Mouse (Mus musculus): ENCODE data around the gene Rgs7. TPM values are rescaled to one million over a fixed set of nuclear protein-coding genes. Genes with fewer than 3 reads are reported as not detected.

Gene Rgs7
- total RNA-seq, 2 experiments from 2014 or later = 1.8 to 4.5 TPM

DNA sequence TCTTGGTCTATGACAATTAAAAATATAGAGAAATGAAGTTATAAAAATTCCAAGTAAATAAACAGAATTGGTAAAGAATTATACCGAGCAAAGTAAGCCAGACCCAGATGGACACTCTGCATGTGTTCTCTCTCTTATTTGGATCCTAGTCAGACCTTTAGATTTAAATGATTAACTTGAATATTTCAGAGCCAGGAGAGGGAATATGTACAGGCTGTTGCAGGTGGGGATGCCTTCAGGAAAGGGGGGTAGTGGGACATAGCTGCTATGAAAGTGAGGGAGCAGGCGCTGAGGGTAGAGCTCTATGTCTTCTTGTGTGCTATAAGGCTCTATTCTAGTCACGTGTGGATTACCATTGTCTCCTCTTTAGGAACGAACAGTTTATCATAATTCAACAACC is 296.5 kb downstream of the Rgs7 start:
- no peak for DNase-seq
- intact Hi-C loops (cut with DNase I) = no loop called here

DNA sequence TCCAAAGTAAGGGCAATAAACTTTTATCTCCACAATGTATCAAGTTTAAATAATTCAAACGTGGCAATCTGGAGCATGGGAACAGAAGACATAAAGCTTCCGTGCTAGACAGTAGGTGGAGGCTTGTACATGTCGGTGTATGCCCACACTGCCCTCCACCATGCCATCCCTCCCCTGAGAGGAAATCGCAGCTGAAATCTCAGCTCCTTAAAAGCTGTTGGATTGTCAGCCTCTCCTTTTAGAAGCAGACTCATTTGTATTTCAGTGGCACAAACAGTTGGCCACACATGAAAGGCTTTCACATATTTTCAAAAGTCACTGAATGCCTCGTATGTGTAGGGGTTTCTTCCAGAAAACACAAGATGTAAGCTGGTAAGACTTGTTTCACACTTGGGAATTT is 304.1 kb downstream of the Rgs7 start:
- intact Hi-C loops (cut with DNase I) = no loop called here
- no peak for DNase-seq

DNA sequence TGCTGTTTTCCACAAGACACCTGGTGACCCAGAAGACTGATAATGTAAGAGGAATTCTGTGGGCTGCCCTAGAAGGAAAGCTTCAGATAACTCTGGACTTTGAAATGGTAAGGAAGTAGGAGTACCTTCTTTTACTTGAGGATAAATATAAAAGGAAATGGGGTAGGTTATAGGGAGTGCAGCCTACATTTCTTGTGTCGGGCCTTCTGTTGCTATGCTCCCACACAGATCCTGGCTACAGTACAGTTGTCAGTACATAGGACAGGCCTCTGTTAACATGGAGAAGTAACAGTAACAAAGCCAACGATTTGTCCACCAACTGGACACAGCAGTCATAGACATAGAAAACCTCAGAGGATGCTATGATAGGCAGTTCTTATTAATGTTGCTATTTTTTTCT is 307.1 kb downstream of the Rgs7 start:
- DNase-seq = no peak
- intact Hi-C loops (cut with DNase I) = no loop called here

DNA sequence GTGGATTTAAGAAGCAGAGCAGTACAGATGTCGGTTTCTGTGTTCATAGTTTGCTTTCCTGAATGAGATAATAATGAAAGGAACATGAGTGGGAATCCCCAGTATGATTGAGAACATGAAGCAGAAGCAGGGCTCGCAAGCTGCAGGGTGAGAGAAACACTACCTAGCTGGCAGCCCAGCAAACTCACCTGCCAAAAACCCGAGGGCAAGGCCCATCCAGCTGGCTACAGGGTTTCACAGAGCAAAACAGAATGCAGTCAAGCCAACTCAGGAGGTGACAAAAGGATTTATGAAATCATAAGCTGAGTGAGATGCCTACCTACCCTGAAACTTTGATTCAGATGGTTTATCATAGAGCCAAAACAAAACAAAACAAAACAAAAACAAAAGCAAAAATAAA is 307.6 kb downstream of the Rgs7 start:
- no peak for DNase-seq
- intact Hi-C loops (cut with DNase I) = no loop called here

DNA sequence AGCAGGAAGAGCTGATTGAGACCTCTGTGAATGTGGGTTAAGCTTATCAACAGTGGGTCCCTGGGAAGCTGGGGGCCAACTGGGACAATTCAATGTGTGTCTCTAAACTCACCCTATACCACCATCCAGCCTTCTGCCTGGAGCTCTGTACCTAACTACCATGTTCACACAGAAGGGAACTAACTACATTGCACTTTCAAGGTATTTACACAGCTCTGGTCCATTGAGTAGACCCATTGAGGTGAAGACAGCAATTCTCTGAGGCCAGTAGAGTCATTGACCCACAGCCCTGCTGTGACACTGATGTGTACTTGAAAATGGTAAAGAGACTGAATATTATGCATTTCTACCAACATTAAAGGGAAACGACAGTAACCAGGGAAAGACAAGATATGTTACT is 313.6 kb downstream of the Rgs7 start:
- intact Hi-C loops (cut with DNase I) = no loop called here
- DNase-seq = no peak

DNA sequence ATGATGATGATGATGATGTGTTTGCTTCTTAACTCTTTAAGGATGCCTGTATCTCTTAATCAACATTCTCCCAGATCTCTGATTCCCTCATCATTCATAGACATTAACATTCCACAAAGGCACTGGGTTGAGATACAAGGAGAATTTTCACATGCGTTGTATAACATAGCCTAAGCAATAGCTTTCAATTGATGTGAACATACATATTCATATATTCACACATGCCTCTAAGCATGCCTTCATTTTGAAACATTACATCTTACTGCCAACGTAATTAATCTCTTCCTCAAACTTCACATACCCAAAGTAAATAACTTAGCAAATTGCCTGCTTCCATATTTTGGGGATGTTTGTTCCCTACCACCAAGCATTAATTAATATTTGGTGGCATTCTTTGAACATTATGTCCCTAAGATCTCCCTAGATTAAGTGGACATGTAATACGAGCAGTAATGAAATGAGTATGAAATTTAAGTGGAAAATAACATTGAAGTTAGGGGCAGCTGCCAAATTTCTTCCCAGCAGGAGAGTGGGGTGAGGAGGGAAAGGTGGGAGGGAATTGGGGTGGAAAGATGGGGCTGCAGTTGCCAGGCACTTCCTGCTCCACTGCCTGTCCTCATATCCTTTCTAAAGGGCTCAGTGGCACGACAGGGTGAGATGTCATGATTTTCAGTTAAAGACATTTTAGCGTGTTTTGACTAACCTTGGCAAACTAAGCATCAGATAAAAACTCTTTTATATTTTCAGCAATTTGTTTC is 317.2 kb downstream of the Rgs7 start:
- intact Hi-C loops (cut with DNase I) = no loop called here
- DNase-seq = no peak

DNA sequence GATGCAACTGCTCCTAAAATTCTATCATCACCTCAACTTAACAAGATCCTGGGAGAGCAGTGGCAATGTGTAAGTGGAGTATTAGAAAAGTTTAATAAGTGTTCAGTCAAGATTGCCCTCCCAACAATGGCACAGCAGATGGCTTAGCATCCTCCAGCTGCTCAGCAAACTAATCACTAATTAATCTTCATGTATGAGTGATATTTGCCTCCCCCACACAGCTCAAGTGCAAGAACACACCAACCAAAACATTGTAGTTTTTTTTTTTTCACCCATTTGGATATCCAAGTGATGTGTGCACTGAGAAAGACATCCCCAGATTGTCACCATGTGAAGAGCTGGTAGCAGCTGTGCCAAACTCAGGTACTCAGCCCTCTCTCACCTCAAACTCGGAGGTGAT is 336.8 kb downstream of the Rgs7 start:
- DNase-seq = no peak
- intact Hi-C loops (cut with DNase I) = no loop called here

DNA sequence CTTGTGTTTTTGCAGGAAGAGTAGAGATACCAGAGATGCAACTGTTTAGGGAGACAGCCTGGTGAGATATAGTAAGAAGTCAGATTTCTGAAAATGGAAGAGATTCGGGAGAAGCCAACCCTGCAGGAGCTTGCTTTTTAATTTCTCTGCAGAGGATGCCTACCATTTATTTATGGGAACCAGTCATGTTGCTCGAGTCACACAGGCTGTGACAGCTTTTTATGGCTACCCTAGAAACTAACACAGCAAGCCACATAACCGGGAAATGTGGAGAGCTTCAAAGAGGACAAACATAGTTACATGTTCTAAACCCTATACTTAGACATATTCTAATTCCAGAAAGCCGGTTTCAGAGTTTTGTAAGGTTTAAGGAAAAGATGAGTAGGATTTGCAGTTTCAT is 349.2 kb downstream of the Rgs7 start:
- no peak for DNase-seq
- intact Hi-C loops (cut with DNase I) = no loop called here

DNA sequence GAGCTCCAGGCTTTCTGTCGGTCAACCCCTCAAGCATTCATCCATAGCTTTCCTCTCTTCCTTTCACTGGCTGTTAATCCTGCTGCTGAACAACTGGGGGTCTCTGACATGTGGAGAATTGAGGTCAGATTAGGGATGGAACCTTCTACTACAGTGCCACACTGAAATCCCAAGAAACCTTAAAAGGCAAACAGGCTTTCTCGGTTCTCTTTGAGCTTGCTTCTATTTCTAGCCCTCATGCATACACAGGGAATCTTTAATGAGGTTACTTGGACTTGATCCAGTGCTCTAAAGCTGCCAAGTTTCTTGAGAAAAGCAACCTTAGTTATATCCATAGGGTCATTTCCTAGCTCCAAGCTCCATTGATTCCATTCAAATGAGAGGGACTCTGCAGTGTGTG is 363.8 kb downstream of the Rgs7 start:
- intact Hi-C loops (cut with DNase I) = no loop called here
- peak; percentile 33 to 46 for DNase-seq

DNA sequence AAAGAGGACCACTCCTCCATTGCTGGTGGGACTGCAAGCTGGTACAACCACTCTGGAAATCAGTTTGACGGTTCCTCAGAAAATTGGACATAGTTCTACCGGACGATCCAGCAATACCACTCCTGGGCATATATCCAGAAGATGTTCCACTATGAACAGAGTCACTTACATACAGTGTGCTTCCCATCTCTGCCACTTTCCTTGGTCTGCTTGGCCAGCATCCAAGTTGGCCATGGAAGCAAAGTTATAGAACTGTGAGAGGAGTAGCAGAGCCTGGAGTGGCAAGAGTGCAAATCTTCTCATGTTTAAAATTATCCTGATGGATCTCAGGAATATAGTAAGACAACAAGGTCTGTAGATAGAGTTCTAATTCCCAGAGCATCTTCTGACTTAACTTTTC is 367.9 kb downstream of the Rgs7 start:
- DNase-seq = no peak
- intact Hi-C loops (cut with DNase I) = loop anchor here (5.0 kb wide), 1 partner anchor 478 kb away; no protein-coding TSS in a partner anchor

DNA sequence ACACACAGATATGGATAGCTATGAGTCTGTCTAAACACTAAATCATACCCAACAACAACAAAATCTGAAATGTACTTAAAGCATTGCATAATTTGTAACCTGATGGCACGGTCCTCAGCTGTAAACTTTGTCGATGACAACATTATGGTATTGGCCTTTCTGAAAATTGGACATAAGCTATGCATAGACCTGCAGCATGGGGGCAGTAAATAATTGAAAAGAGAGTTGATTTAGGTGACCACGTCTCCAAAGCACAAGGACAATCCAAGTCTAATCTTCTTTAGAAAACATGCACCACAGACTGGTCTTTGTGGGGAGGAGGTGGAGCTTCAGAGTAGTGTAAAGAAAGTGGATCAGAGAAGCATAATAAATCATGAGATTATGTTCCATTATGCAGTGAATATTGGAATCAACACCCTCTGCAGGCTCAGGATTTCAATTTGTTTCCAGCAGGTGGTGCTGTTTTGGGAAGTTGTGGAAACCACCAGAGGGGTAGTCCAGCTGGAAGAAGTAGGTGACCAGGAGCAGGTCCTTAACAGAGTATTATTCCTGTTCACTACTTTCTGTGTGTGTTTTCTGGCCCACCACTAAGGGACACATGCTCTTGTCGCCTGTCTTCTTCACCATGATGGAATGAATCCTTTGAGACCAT is 373.3 kb downstream of the Rgs7 start:
- intact Hi-C loops (cut with DNase I) = loop anchor here (2.0 to 5.0 kb wide), 2 partner anchors 550 to 803 kb away; partner anchors contain the start of gene Gm38100
- DNase-seq = peak; percentile 31 to 43

DNA sequence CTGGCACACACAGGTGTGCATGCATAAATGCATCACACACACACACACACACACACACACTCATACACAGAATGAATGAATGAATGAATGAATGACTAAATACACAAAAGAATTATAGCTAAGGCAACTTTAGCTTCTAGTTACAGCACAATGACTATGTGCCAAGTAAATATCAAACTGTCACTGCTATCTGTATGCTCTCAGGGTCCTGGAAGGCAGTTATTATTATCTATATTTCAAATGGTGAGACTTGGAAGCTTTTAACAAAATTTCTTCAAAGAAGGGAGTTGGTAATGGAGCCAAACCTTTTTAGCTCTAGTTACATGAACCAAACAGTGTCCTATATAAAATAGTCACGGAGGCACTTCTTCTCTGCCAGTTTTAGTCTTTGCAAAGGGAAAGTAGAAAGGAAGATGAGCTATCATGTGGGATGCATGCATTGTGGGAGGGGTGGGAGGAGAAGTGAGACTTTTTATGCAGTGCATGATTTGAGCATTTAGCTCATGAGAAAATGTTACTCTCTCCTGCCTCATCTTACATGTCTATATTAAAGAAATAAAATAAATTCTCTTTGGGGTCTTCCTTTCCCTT is 383.9 kb downstream of the Rgs7 start:
- DNase-seq = no peak
- intact Hi-C loops (cut with DNase I) = no loop called here

DNA sequence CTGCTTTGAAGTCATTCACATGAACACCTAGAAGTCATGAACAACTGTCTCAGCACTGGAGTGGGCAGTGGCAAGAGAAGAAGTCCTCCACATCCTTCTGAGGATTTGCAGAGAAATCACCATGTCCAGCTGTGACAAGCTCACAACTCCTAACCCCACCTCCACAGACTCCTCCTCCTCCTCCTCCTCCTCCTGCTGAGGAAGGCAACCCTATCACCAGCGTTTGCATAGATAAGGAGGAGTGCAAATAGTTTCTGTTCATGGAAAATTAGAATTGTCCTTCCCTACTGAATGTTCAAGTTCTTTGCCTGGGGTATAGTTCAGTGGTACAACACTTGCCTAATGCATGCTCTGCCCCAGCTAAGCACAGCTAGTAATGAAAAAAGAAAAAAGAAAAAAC is 386.0 kb downstream of the Rgs7 start:
- no peak for DNase-seq
- intact Hi-C loops (cut with DNase I) = no loop called here

DNA sequence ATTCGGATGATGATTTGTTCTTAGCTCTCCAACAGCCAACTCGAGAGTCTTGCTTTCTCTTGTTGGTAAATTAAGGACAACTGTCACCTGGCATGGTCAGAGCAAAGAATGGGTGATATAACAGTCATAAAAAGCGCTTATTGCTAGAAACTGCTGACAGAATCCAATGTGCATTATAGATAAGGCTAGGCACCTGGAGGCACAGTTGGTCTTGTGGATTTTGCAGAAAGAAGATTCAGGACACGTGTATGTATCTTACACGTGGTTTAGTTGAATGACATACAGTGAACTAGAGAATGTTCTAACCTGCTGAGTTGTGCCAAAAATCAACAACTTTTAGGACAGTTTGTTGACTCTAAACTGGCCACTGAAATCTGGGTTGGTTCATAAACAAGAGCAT is 386.9 kb downstream of the Rgs7 start:
- DNase-seq = no peak
- intact Hi-C loops (cut with DNase I) = no loop called here

DNA sequence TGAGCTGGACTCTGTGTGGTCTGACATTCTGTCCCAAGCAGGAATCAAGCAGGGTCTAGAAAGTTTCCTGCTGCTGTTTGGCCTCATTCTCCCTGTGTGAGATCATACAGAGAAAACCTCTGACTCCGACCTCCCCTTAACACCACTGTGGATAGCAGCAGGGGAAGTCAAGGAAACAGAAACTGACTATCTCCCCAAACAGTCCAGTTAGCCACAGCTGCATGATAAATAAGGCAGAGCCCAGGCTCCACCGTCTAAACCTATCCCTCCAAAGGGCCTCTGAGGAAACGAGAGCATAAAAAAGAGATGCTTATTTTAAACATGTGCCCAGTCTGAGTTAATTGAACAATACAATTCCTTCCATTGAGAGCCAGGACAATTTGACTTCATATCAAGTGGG is 395.3 kb downstream of the Rgs7 start:
- intact Hi-C loops (cut with DNase I) = no loop called here

DNA sequence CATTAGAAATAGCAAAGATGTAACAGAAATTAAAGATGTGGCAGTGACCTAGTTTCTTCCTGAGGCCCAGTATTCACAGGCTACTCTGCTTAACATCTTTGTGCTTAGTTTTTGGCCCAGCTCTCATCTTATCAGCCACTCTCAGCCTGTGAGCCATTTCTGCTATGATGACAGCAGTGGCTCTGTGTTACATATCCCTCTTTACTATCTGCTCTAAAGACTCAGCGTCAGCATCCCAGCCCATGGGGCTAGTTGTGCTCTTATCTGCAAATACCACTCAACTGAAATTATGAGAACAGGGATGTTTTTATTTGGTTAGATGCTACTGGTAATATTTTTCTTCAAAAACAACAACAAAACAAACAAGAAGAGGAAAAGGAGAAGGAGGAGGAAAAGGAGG is 410.2 kb downstream of the Rgs7 start:
- intact Hi-C loops (cut with DNase I) = no loop called here

More for the DNA sequence above, 395.3 kb downstream of the Rgs7 start:
- DNase-seq = no peak

DNA sequence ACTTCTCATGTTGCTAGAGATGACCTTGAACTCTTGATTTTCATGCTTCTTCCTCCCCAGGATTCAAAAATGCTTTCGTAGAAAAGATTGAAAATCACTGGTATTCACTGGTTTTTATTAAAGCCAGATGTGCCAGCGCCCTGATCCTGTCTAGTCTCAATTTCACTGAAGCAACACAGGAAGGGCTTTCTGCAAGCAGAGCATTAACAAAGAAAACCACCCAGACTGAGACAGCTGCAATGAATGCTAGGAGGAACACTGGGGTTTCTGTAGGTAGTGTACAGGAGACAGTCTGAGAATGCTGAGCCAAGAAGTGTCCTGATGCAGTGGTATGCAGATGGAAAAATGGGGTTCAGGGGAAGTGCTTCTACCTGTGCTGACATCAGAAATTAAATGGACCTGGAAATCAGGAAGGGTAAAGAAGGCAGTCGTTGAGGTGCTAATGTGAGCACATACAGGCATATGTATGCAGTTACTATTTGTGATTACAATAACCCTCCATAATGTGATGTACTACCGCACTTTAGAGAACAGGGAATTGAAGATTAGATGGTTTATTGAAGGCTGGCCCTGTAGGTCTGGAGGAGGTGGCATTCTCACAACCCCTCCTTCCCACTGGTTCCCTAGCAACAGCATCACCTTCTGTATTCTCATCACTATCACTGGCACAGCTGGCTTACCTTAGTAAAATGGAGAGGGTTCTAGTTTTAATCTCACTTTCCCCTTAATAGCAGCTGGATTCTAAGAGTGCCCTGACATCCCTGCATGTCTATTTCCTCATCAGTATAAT is 412.3 kb downstream of the Rgs7 start:
- DNase-seq = no peak

More for the DNA sequence above, 410.2 kb downstream of the Rgs7 start:
- peak; percentile 30 to 34 for DNase-seq

DNA sequence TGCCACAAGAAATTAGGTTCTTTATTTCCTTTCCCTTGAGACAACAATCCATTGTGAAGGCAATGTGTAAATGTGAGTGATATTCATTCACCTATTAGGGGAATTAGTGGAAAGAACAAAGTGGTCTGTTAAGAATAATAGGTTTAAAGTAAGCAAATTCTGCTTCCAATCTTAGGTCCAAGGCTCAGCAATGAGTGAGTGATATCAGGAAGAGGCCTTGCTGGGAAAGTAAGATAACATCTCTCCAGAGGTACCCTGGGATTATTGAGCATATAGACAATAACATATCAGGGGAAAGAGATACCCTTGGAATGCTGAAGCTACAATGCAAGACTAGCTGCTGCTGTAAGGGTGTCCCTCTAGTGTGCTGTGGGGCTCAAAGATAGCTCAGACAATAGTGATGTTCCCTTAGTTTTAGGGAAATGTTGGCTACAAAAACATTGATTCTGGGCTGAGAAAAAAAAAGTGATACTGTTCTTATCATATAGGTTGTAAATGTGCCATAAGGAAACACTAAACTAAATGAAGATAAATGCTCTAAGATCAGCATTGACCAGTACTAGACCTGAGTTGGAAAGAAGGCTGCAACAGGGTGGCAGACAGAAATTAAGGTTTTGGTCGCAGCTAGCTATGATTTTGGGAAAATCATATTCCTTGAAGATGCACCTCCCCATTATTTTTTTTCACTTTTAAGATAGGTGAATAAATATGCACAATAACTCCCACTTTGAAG is 418.6 kb downstream of the Rgs7 start:
- DNase-seq = no peak
- intact Hi-C loops (cut with DNase I) = no loop called here

More for the DNA sequence above, 412.3 kb downstream of the Rgs7 start:
- intact Hi-C loops (cut with DNase I) = no loop called here

DNA sequence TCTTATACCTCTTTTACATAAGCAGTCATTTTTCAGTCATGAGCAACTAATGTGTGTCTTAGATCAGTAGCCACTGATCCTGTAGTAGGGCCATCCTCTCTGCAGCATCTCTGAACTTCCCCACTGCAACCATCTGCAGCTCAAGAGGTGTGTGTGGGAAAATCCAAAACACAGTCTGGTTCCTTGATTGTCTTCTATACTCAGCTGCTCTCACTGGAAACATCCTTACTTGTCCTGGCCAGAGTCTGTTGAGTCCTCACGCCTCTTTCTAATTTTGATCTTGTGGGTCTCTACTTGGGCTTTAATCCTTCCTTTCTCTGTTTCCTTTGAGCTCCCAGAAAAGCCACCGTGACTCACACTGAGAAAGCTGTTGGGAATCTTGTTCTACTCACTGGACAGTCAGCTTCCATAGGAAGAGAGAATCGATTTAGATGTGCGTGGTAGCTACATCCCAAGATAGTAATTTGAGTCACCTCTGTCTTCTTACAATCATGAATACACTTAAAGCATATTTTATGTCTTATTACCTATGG is 422.5 kb downstream of the Rgs7 start:
- intact Hi-C loops (cut with DNase I) = no loop called here
- no peak for DNase-seq

DNA sequence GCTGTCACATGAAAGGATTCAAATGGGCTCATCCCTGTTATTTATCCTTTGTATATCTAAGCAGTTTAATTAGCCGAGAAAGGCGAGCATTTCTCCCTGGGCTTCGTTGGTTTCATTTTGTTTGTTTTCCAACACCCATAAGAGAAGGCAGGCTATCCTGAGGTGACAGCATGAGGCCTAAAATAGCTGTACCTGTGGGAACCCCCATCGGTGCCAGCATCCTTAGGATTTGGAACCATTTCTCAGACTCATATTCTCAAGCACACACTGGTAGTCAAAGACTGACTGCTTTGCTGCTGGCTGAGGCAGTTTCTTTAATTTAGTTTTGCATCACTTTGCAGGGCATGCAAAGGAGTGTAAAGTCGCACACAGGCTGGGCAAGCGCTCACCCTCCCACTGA is 443.2 kb downstream of the Rgs7 start:
- intact Hi-C loops (cut with DNase I) = loop anchor here (10.0 kb wide), 1 partner anchor 556 kb away; no protein-coding TSS in a partner anchor
- no peak for DNase-seq
